Mouse (Mus musculus): ENCODE results near the gene Tmem178b.

- TF ChIP-seq POLR2A (IDR thresholded peaks at IDR 0.05; ENCODE audit: borderline replicate concordance, control insufficient read depth, low read depth, low read length) (no peak), CTCF (IDR thresholded peaks at IDR 0.05; ENCODE audit: control insufficient read depth, insufficient read depth, low read length) (no peak)
Observed at GRCm38 (mm10) chr6:40137831-40138520, 264.9 kb downstream of the Tmem178b start.
